Mouse (Mus musculus): ENCODE data around the gene Gtf3c1. TPM values are rescaled to one million over a fixed set of nuclear protein-coding genes. Genes with fewer than 3 reads are reported as not detected.

The Gtf3c1 gene
- polyA plus RNA-seq, 1 experiment from 2014 or later, result 30.5 TPM

DNA sequence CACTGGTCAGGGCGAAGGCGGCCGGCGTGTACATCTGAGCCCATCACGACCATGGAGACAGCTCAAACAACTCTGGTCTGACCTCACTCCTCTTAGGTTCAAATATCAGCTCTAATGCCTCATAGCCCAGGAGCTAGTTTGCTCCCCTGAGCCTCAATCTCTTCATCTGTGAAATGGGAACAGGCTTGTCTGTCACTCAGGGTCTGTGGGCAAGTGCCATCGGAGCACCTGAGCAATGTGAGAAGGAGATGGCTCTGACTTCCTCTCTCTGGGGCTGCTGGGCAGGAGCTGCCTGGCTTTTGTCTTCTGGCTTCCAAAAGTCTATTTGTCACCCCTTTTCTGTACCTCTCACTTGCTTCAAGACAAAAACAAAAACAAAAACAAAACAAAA is 106.3 kb downstream of the Gtf3c1 start:
- no peaks in the 10 kb centered on the region for H3K9me3 ChIP-seq (ENCODE audit: control insufficient read depth, low read length)
- no peak overlapping the region for H3K4me3 ChIP-seq (ENCODE audit: low read length)
- H3K36me3 ChIP-seq (ENCODE audit: control insufficient read depth, insufficient read depth, low read length), result no peaks in the 10 kb centered on the region
- H3K9ac ChIP-seq (ENCODE audit: low read length), result no peak overlapping the region
- no peaks in the 10 kb centered on the region for H3K27me3 ChIP-seq (ENCODE audit: control insufficient read depth, insufficient read depth, low read depth, low read length)
- H3K4me2 ChIP-seq (ENCODE audit: low read depth, low read length), result no peak overlapping the region
- 76% methylated on average over 6 of the region's 6 CpGs for WGBS
- ATAC-seq (ENCODE audit: low read depth), result no peak
- peaks cover 13% of the 10 kb centered on the region for H3K4me1 ChIP-seq (replicated peaks; ENCODE audit: control insufficient read depth, insufficient read depth, low read length)
- no peak overlapping the region for H3K27ac ChIP-seq (ENCODE audit: low read length)

- H3K4me3 ChIP-seq (ENCODE audit: low read length), result no peak overlapping the region
- H3K4me1 ChIP-seq (replicated peaks; ENCODE audit: control insufficient read depth, insufficient read depth, low read length), result peaks cover 8% of the 10 kb centered on the region
- no peak overlapping the region for H3K9ac ChIP-seq (ENCODE audit: low read length)
- no peaks in the 10 kb centered on the region for H3K9me3 ChIP-seq (ENCODE audit: control insufficient read depth, low read length)
- no peak for ATAC-seq (ENCODE audit: low read depth)
- no peaks in the 10 kb centered on the region for H3K27me3 ChIP-seq (ENCODE audit: control insufficient read depth, insufficient read depth, low read depth, low read length)
- no peak overlapping the region for H3K4me2 ChIP-seq (ENCODE audit: low read depth, low read length)
- 24% methylated on average over 6 of the region's 6 CpGs for WGBS
- no peaks in the 10 kb centered on the region for H3K36me3 ChIP-seq (ENCODE audit: control insufficient read depth, insufficient read depth, low read length)
- H3K27ac ChIP-seq (ENCODE audit: low read length), result no peak overlapping the region
Observed at GRCm38 (mm10) chr7:125600612-125601279, 106.8 kb downstream of the Gtf3c1 start.

GRCm38 (mm10) chr7:125600136-125600535 is 107.4 kb downstream of the Gtf3c1 start:
- Histone ChIP-seq H3K9me3 (ENCODE audit: control insufficient read depth, low read length) (no peaks in the 10 kb centered on the region), H3K4me3 (ENCODE audit: low read length) (no peak overlapping the region), H3K9ac (ENCODE audit: low read length) (no peak overlapping the region), H3K27me3 (ENCODE audit: control insufficient read depth, insufficient read depth, low read depth, low read length) (no peaks in the 10 kb centered on the region), H3K4me1 (replicated peaks; ENCODE audit: control insufficient read depth, insufficient read depth, low read length) (peaks cover 5% of the 10 kb centered on the region; the same call in 1 of the 2 replicates), H3K36me3 (ENCODE audit: control insufficient read depth, insufficient read depth, low read length) (no peaks in the 10 kb centered on the region), H3K4me2 (ENCODE audit: low read depth, low read length) (no peak overlapping the region), H3K27ac (ENCODE audit: low read length) (no peak overlapping the region)
- ATAC-seq (ENCODE audit: low read depth), result no peak
- WGBS, result 59% methylated on average over 10 of the region's 10 CpGs

- H3K27me3 ChIP-seq (ENCODE audit: control insufficient read depth, insufficient read depth, low read depth, low read length), result no peaks in the 10 kb centered on the region
- H3K9me3 ChIP-seq (ENCODE audit: control insufficient read depth, low read length), result no peaks in the 10 kb centered on the region
- 47% methylated on average over 4 of the region's 4 CpGs for WGBS
- H3K4me2 ChIP-seq (ENCODE audit: low read depth, low read length), result no peak overlapping the region
- H3K27ac ChIP-seq (ENCODE audit: low read length), result no peak overlapping the region
- H3K4me1 ChIP-seq (replicated peaks; ENCODE audit: control insufficient read depth, insufficient read depth, low read length), result peaks cover 5% of the 10 kb centered on the region; the same call in 1 of the 2 replicates
- no peak overlapping the region for H3K4me3 ChIP-seq (ENCODE audit: low read length)
- no peaks in the 10 kb centered on the region for H3K36me3 ChIP-seq (ENCODE audit: control insufficient read depth, insufficient read depth, low read length)
- H3K9ac ChIP-seq (ENCODE audit: low read length), result no peak overlapping the region
- no peak for ATAC-seq (ENCODE audit: low read depth)
Observed at GRCm38 (mm10) chr7:125599373-125599973, 108.1 kb downstream of the Gtf3c1 start.

GRCm38 (mm10) chr7:125597516-125598347 is 109.8 kb downstream of the Gtf3c1 start:
- H3K4me1 ChIP-seq (replicated peaks; ENCODE audit: control insufficient read depth, insufficient read depth, low read length), result peaks cover 5% of the 10 kb centered on the region; the same call in 1 of the 2 replicates

GRCm38 (mm10) chr7:125597083-125597482 is 110.5 kb downstream of the Gtf3c1 start:
- Histone ChIP-seq H3K4me2 (ENCODE audit: low read depth, low read length) (no peak overlapping the region), H3K36me3 (ENCODE audit: control insufficient read depth, insufficient read depth, low read length) (no peaks in the 10 kb centered on the region), H3K27me3 (ENCODE audit: control insufficient read depth, insufficient read depth, low read depth, low read length) (no peaks in the 10 kb centered on the region), H3K9me3 (ENCODE audit: control insufficient read depth, low read length) (no peaks in the 10 kb centered on the region), H3K27ac (ENCODE audit: low read length) (no peak overlapping the region), H3K4me3 (ENCODE audit: low read length) (no peak overlapping the region), H3K9ac (ENCODE audit: low read length) (no peak overlapping the region), H3K4me1 (replicated peaks; ENCODE audit: control insufficient read depth, insufficient read depth, low read length) (peaks cover 5% of the 10 kb centered on the region; the same call in 1 of the 2 replicates)
- 83% methylated on average over 9 of the region's 9 CpGs for WGBS
- no peak for ATAC-seq (ENCODE audit: low read depth)

More at GRCm38 (mm10) chr7:125597516-125598347, 109.8 kb downstream of the Gtf3c1 start:
- Histone ChIP-seq H3K36me3 (ENCODE audit: control insufficient read depth, insufficient read depth, low read length) (no peaks in the 10 kb centered on the region), H3K4me3 (ENCODE audit: low read length) (no peak overlapping the region), H3K27me3 (ENCODE audit: control insufficient read depth, insufficient read depth, low read depth, low read length) (no peaks in the 10 kb centered on the region), H3K9me3 (ENCODE audit: control insufficient read depth, low read length) (no peaks in the 10 kb centered on the region), H3K9ac (ENCODE audit: low read length) (no peak overlapping the region), H3K4me2 (ENCODE audit: low read depth, low read length) (no peak overlapping the region), H3K27ac (ENCODE audit: low read length) (no peak overlapping the region)
- 90% methylated on average over 11 of the region's 11 CpGs for WGBS
- ATAC-seq (ENCODE audit: low read depth), result no peak

- Histone ChIP-seq H3K9ac (ENCODE audit: low read length) (no peak overlapping the region), H3K4me3 (ENCODE audit: low read length) (no peak overlapping the region), H3K4me1 (replicated peaks; ENCODE audit: control insufficient read depth, insufficient read depth, low read length) (peaks cover 5% of the 10 kb centered on the region; the same call in 1 of the 2 replicates), H3K27ac (ENCODE audit: low read length) (no peak overlapping the region), H3K4me2 (ENCODE audit: low read depth, low read length) (no peak overlapping the region), H3K9me3 (ENCODE audit: control insufficient read depth, low read length) (no peaks in the 10 kb centered on the region), H3K36me3 (ENCODE audit: control insufficient read depth, insufficient read depth, low read length) (no peaks in the 10 kb centered on the region), H3K27me3 (ENCODE audit: control insufficient read depth, insufficient read depth, low read depth, low read length) (no peaks in the 10 kb centered on the region)
- WGBS, result 60% methylated on average over 3 of the region's 3 CpGs
- ATAC-seq (ENCODE audit: low read depth), result no peak
Observed at GRCm38 (mm10) chr7:125596406-125596805, 111.2 kb downstream of the Gtf3c1 start.

DNA sequence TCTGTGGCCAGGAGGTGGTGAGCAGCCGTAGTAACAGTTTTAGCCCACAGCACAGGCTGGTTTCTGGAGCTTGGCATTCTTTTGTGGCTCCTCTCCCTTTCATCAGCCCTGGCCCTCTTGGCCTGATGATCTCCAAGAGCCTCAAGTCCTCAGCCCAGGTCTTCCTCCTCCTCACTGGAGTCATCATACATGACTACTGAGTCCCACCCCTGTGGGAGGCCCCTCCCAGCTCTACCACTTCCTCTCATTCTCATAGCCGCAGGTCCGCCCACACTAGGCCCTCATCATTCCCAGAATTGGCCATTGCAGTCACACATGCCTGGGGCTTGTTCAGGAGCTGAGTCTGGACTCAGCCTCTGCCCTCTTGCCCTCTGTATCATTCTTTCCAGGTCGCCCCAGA is 113.7 kb downstream of the Gtf3c1 start:
- Histone ChIP-seq H3K4me3 (ENCODE audit: low read length) (no peak overlapping the region), H3K36me3 (ENCODE audit: control insufficient read depth, insufficient read depth, low read length) (no peaks in the 10 kb centered on the region), H3K27me3 (ENCODE audit: control insufficient read depth, insufficient read depth, low read depth, low read length) (no peaks in the 10 kb centered on the region), H3K9ac (ENCODE audit: low read length) (no peak overlapping the region), H3K4me2 (ENCODE audit: low read depth, low read length) (no peak overlapping the region), H3K9me3 (ENCODE audit: control insufficient read depth, low read length) (no peaks in the 10 kb centered on the region), H3K4me1 (replicated peaks; ENCODE audit: control insufficient read depth, insufficient read depth, low read length) (no peaks in the 10 kb centered on the region), H3K27ac (ENCODE audit: low read length) (no peak overlapping the region)
- no peak for ATAC-seq (ENCODE audit: low read depth)
- 69% methylated on average over 4 of the region's 4 CpGs for WGBS
